Mouse (Mus musculus) adrenal gland, postnatal 14 days (tissue): ENCODE measurements around the gene Pdzd4. TPM values are rescaled to one million over a fixed set of nuclear protein-coding genes. Genes with fewer than 3 reads are reported as not detected.

Source experiments
- DNase-seq: peaks from one replicate; pipeline ENCODE4 v3.0.0; 2021; ENCODE audit warnings: mixed read lengths
- total RNA-seq: library from RNA; stranded (reverse); gene quantifications from 2 replicates; pipeline ENCODE4 v1.2.3, GENCODE M21; 2021

Gene Pdzd4
- total RNA-seq, 1 experiment from 2014 or later, result 4.4 TPM

- DNase-seq, result no peak
These were observed 39.1 kb downstream of the Pdzd4 start for GRCm38 (mm10) chrX:73785666-73786065.

- no peak for DNase-seq
These were observed 42.5 kb downstream of the Pdzd4 start for GRCm38 (mm10) chrX:73782227-73782626.

GRCm38 (mm10) chrX:73774802-73775483 is 49.8 kb downstream of the Pdzd4 start:
- no peak for DNase-seq

- DNase-seq, result peak; percentile 13
These were observed 50.5 kb downstream of the Pdzd4 start, which contains the start of gene Srpk3 for GRCm38 (mm10) chrX:73774168-73774760. Gene Srpk3 (plus strand): TSS chrX:73774405.

- DNase-seq, result peak; percentile 34
These were observed 57.5 kb downstream of the Pdzd4 start for GRCm38 (mm10) chrX:73767267-73767666.

- peak; percentile 86 for DNase-seq
These were observed 59.5 kb downstream of the Pdzd4 start for GRCm38 (mm10) chrX:73765311-73765710.

GRCm38 (mm10) chrX:73758611-73759290 is 66.0 kb downstream of the Pdzd4 start:
- peak; percentile 30 for DNase-seq

GRCm38 (mm10) chrX:73756334-73757140 is 68.2 kb downstream of the Pdzd4 start, which contains the start of gene Plxnb3:
Gene Plxnb3 (plus strand): TSS chrX:73757090.
- DNase-seq, result no peak

GRCm38 (mm10) chrX:73748977-73749376 is 75.8 kb downstream of the Pdzd4 start:
- DNase-seq, result no peak

GRCm38 (mm10) chrX:73744774-73745481 is 79.8 kb downstream of the Pdzd4 start:
- no peak for DNase-seq

Other genes starting within 250 kb of the Pdzd4 start
- 0.30 and 0.74 TPM in 2 replicates for gene Dusp9, start 185.6 kb downstream of the Pdzd4 start, total RNA-seq
- gene Pnck, start 164.9 kb downstream of the Pdzd4 start, total RNA-seq, result 6.1 and 8.4 TPM in 2 replicates
- gene Slc6a8, start 151.8 kb downstream of the Pdzd4 start, total RNA-seq, result 38.8 and 42.2 TPM in 2 replicates
- 208 and 230 TPM in 2 replicates for gene Bcap31, start 108.8 kb downstream of the Pdzd4 start, total RNA-seq
- gene Abcd1, start 108.4 kb downstream of the Pdzd4 start, total RNA-seq, result 28.3 and 30.6 TPM in 2 replicates
- gene Plxnb3, start 67.9 kb downstream of the Pdzd4 start, total RNA-seq, result 0.96 and 1.3 TPM in 2 replicates
- 0.82 and 2.6 TPM in 2 replicates for gene Srpk3, start 50.6 kb downstream of the Pdzd4 start, total RNA-seq
- gene Idh3g, start 38.1 kb downstream of the Pdzd4 start, total RNA-seq, result 739 and 769 TPM in 2 replicates
- gene Ssr4, start 37.9 kb downstream of the Pdzd4 start, total RNA-seq, result 148 and 176 TPM in 2 replicates
- gene Avpr2, start 67.1 kb upstream of the Pdzd4 start, total RNA-seq, result not detected in 2 replicates
- 9.3 and 16.0 TPM in 2 replicates for gene L1cam, start 71.1 kb upstream of the Pdzd4 start, total RNA-seq
- gene Arhgap4, start 96.9 kb upstream of the Pdzd4 start, total RNA-seq, result 5.0 and 16.7 TPM in 2 replicates
- 86.3 and 103 TPM in 2 replicates for gene Naa10, start 97.0 kb upstream of the Pdzd4 start, total RNA-seq
- 14.2 and 17.8 TPM in 2 replicates for gene Renbp, start 105.9 kb upstream of the Pdzd4 start, total RNA-seq
- 57.2 and 57.5 TPM in 2 replicates for gene Hcfc1, start 141.4 kb upstream of the Pdzd4 start, total RNA-seq
- gene Irak1, start 198.9 kb upstream of the Pdzd4 start, total RNA-seq, result 101 and 105 TPM in 2 replicates